Mouse (Mus musculus) liver, adult 2 months (tissue): ENCODE results near the gene Met. TPM values are rescaled to one million over a fixed set of nuclear protein-coding genes. Genes with fewer than 3 reads are reported as not detected.

Experiments used
- DNase-seq: peaks from one replicate; pipeline ENCODE4 v3.0.0-alpha.2; 2011; ENCODE audit warnings: low read depth, low spot score; ENCODE audit errors: extremely low read depth
- H3K27ac ChIP-seq: fragments of 200-500 bp; replicated peaks from 2 replicates; pipeline ENCODE4 v1.5.1; 2012; ENCODE audit warnings: low read depth, mild to moderate bottlenecking, control low read depth, inconsistent platforms, low read length; ENCODE audit not compliant: insufficient read depth
- H3K27me3 ChIP-seq: fragments of 200-500 bp; 2 replicates; pipeline ENCODE4 v1.6.1; 2012; ENCODE audit warnings: mild to moderate bottlenecking, moderate library complexity, low read length, inconsistent platforms; ENCODE audit not compliant: control insufficient read depth, insufficient read depth
- H3K36me3 ChIP-seq: fragments of 200-500 bp; 2 replicates; pipeline ENCODE4 v1.6.1; 2012; ENCODE audit warnings: low read length, inconsistent platforms; ENCODE audit not compliant: control insufficient read depth, insufficient read depth
- H3K4me1 ChIP-seq: fragments of 200-500 bp; 2 replicates; pipeline ENCODE4 v1.6.1; 2011; ENCODE audit warnings: low read length; ENCODE audit not compliant: control insufficient read depth, insufficient read depth
- H3K4me3 ChIP-seq: fragments of 200-500 bp; 2 replicates; pipeline ENCODE4 v1.5.1; 2011; ENCODE audit warnings: low read depth, mild to moderate bottlenecking, control low read depth, low read length, moderate library complexity; ENCODE audit not compliant: insufficient read depth
- H3K79me2 ChIP-seq: fragments of 200-500 bp; 2 replicates; pipeline ENCODE4 v1.6.1; 2012; ENCODE audit warnings: inconsistent platforms, mild to moderate bottlenecking, low read length, moderate library complexity; ENCODE audit not compliant: control insufficient read depth, insufficient read depth
- H3K9ac ChIP-seq: fragments of 200-500 bp; 2 replicates; pipeline ENCODE4 v1.6.1; 2012; ENCODE audit warnings: low read depth, mild to moderate bottlenecking, control low read depth, inconsistent platforms, low read length
- CTCF ChIP-seq: fragments of 200-500 bp; IDR thresholded peaks from 2 replicates; pipeline ENCODE4 v1.5.1; 2011; ENCODE audit warnings: low read depth, low read length, control low read depth
- POLR2A ChIP-seq: fragments of 200-500 bp; IDR thresholded peaks from 2 replicates; pipeline ENCODE4 v1.6.1; 2011; ENCODE audit warnings: low read length, control low read depth; ENCODE audit not compliant: insufficient read depth; ENCODE audit errors: extremely low read depth
- WGBS: fragments of 180-500 bp; shearing (Covaris S2); methylation state at CpG from one replicate; pipeline ENCODE4 v1.1.7; 2018; 5-methylcytosine and 5-hydroxymethylcytosine counted together
- polyA plus RNA-seq: library from polyadenylated mRNA; depleted of rRNA; stranded (reverse); fragments of >200 nt; gene quantifications from 2 replicates; pipeline ENCODE4 v1.2.3, GENCODE M21; 2012; rRNA removed
- total RNA-seq: library from RNA; depleted of rRNA; stranded (reverse); fragments of >200 nt; gene quantifications from 2 replicates; pipeline ENCODE4 v1.2.3, GENCODE M21; 2014; rRNA removed

Gene Met
- total RNA-seq (67.7 and 72.0 TPM in 2 replicates), polyA plus RNA-seq (13.5 and 13.9 TPM in 2 replicates)

- H3K27ac ChIP-seq = peak within 1 kb of the TSS; percentile 96
- peaks cover 17% of the 10 kb centered on the region for H3K4me1 ChIP-seq
- H3K36me3 ChIP-seq = no peaks in the 10 kb centered on the region
- peak; percentile 73 for DNase-seq
- TF ChIP-seq CTCF (peak; percentile 77), POLR2A (peak; percentile 40)
- H3K79me2 ChIP-seq = peaks cover 17% of the 10 kb centered on the region
- H3K9ac ChIP-seq = peak within 1 kb of the TSS; percentile 87
- H3K27me3 ChIP-seq = no peaks in the 10 kb centered on the region
- under 1% methylated on average over 77 of the region's 78 CpGs for WGBS
- peak within 1 kb of the TSS; percentile 83 for H3K4me3 ChIP-seq
Observed at GRCm38 (mm10) chr6:17463434-17464280, at the start of gene Met. Met (plus strand) TSS chr6:17463800.

DNA sequence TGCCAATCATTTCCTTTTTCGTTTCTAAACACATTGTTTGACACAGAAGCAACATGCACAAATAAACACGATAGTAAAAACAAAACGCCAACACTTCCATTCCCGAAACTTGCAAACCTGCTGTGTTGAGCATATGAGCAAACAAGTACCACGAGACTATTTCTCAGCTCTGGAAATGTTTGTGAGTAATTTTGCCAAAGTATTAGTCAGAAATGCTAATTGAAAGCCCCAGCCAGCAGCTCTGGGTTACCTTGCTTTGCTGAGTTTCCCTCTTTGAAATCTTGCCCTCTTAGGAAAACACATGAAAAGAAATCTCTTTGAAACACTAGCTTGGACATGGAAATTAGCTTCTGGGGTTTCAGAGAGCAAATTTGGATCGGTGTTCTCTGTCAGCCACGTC, 45.4 kb upstream of the Met start:
- no peak for TF ChIP-seq POLR2A
- no peak for TF ChIP-seq CTCF
- Histone ChIP-seq H3K27me3 (no peaks in the 10 kb centered on the region), H3K4me3 (no peak overlapping the region), H3K4me1 (no peaks in the 10 kb centered on the region), H3K36me3 (no peaks in the 10 kb centered on the region), H3K9ac (no peak overlapping the region), H3K79me2 (no peaks in the 10 kb centered on the region), H3K27ac (no peak overlapping the region)
- DNase-seq = no peak
- 77% methylated on average over 7 of the region's 7 CpGs for WGBS

- DNase-seq = no peak
- H3K27me3 ChIP-seq = no peaks in the 10 kb centered on the region
- no peak overlapping the region for H3K9ac ChIP-seq
- H3K36me3 ChIP-seq = no peaks in the 10 kb centered on the region
- H3K79me2 ChIP-seq = no peaks in the 10 kb centered on the region
- WGBS = 98% methylated on average over 1 of the region's 1 CpGs
- H3K27ac ChIP-seq = no peak overlapping the region
- no peaks in the 10 kb centered on the region for H3K4me1 ChIP-seq
- H3K4me3 ChIP-seq = no peak overlapping the region
- TF ChIP-seq CTCF (no peak), POLR2A (no peak)
Observed at GRCm38 (mm10) chr6:17422432-17422831, 41.2 kb upstream of the Met start.

GRCm38 (mm10) chr6:17429041-17429440, 34.6 kb upstream of the Met start:
- Histone ChIP-seq H3K36me3 (no peaks in the 10 kb centered on the region), H3K9ac (no peak overlapping the region), H3K4me1 (no peaks in the 10 kb centered on the region), H3K27me3 (no peaks in the 10 kb centered on the region), H3K27ac (no peak overlapping the region), H3K4me3 (no peak overlapping the region), H3K79me2 (no peaks in the 10 kb centered on the region)
- no peak for DNase-seq
- WGBS = 77% methylated on average over 3 of the region's 3 CpGs
- no peak for TF ChIP-seq CTCF
- TF ChIP-seq POLR2A = no peak

DNA sequence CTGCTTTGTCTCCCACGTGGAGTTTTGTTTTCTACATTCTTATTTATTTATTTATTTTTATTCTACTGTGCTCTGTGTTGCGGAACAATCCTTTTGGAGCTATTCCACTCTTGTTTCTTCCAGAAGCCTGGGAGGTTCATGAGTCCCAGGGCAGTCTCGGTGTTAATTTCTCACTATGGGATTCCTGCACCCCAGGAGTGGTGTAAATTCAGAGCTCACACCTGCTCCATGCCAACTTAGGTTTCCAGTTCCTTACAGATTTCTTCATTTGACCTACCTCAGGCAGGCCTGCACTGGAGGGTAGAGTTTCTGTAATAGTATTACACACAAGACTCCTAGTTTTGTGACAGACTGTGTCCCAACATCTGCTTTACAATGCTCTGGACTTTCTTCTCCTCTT, 34.0 kb upstream of the Met start:
- H3K36me3 ChIP-seq = no peaks in the 10 kb centered on the region
- H3K4me3 ChIP-seq = no peak overlapping the region
- no peak for DNase-seq
- whole genome bisulfite sequencing = 86% methylated on average over 3 of the region's 3 CpGs
- no peak overlapping the region for H3K27ac ChIP-seq
- H3K9ac ChIP-seq = no peak overlapping the region
- no peaks in the 10 kb centered on the region for H3K79me2 ChIP-seq
- no peak for TF ChIP-seq POLR2A
- TF ChIP-seq CTCF = no peak
- H3K4me1 ChIP-seq = no peaks in the 10 kb centered on the region
- no peaks in the 10 kb centered on the region for H3K27me3 ChIP-seq

GRCm38 (mm10) chr6:17443311-17443710, 20.3 kb upstream of the Met start:
- WGBS = 81% methylated on average over 4 of the region's 4 CpGs
- DNase-seq = no peak
- Histone ChIP-seq H3K4me1 (no peaks in the 10 kb centered on the region), H3K9ac (no peak overlapping the region), H3K79me2 (no peaks in the 10 kb centered on the region), H3K36me3 (no peaks in the 10 kb centered on the region), H3K4me3 (no peak overlapping the region), H3K27me3 (no peaks in the 10 kb centered on the region), H3K27ac (no peak overlapping the region)
- TF ChIP-seq CTCF (no peak), POLR2A (no peak)
